Mouse (Mus musculus) gastrocnemius, postnatal 36 days (tissue): ENCODE data around the gene Nfia. TPM values are rescaled to one million over a fixed set of nuclear protein-coding genes. Genes with fewer than 3 reads are reported as not detected.
A peak's percentile ranks its signal among the peaks of the same experiment; 100 is the strongest.

Source experiments
- DNase-seq, 2 experiments: peaks; one replicate each; pipeline ENCODE4 v3.0.0; 2022
- intact Hi-C: fragments of 180-260 bp; cut with DNase I; formaldehyde crosslinking; loops from one replicate; pipeline ENCODE4 v1.15.1; 2025
- total RNA-seq, 2 experiments: library from RNA; stranded (reverse); gene quantifications; 2 replicates each; pipeline ENCODE4 v1.2.3; 2021

Nfia gene
- total RNA-seq, 2 experiments from 2014 or later: 56.2 to 61.5 TPM

DNA sequence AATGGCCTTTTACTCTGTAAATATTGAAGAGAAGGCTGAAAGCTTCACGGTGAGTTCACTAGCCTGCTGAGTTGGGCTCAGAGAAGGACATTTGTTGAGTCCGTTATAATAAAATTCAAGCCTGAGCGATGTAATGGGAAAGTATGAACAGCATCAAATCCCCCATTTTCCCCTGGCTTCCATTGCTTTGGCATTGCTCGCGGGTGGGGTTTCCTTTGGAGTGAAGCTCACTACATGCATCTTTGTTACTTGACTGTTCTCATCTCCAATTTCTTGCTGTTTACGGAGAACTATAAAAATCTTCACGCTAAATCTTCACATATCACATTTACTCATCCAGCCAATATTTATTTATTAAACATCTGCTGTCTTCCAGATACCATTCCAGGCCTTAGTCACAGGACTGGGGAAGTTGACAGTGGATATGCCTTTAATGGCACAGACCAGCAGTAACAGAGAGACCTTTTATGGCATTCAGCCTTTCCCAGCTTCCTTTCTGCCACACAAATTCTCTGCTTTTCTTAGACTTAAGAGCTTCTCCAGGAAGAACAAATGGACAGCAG, 196.3 kb downstream of the Nfia start:
- no peak for DNase-seq
- intact Hi-C loops: no loop called here

DNA sequence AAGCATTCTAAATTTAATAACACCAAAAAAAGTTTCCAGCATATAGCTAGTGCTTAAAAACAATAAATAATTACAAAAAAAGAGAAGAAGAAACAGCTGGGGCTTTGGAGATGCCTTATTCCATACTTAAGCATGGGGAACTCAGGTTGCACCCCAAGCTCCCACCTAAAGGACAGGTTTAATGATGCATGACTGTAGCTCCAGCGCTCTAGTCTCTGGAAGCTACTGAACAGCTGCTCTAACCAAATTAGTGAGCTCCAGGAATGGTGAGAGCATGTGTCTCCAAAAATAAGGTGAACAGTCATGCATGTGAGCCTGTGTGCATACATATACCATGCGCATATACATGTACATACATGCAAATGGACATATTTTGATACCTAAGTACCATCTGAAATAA, 200.5 kb downstream of the Nfia start:
- intact Hi-C loops: no loop called here
- no peak for DNase-seq

DNA sequence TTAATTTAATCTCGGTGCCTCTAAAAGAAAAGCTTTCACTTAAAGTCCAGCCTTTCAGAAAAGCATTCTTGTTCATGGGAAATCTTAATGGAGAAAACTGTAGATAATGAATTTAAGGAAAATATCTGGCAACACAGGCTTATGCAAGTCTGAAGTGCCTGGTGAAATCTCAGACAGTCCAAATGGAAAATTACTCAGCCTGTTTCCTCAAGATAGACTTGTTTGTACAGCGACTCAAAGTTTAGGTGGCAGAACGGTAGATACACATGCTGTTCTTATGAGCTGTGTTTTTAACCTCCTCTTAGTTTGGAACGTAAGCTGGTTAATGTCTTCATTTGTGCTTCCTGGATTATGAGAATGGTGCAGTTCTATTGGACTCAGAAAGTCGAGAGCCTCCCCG, 201.5 kb downstream of the Nfia start:
- no peak for DNase-seq
- intact Hi-C loops: no loop called here

GRCm38 (mm10) chr4:97976891-97977290, 204.4 kb downstream of the Nfia start:
- DNase-seq: no peak
- intact Hi-C loops: no loop called here

DNA sequence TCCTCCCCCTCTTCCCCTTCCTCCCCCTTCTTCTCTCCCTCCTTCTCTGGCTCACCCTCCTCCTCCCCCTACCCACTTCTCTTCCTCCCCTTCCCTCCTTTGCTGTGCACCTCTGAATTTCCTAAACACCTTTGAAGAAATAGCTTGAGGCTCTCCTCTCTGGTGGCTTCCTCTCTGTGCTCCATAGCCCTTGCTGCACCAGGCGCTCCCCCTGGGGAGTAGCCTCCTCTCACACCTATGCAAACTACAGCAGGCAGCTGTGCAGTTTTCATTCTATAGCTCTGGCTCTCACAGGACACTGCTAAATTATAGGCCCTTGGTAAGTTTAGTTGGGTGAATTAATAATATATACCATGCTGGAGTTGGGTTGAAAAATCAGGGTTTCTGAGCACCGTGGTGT, 211.8 kb downstream of the Nfia start:
- DNase-seq: no peak
- intact Hi-C loops: no loop called here

- no peak for DNase-seq
- intact Hi-C loops: no loop called here
Measured at GRCm38 (mm10) chr4:97986056-97986734, 213.7 kb downstream of the Nfia start.

DNA sequence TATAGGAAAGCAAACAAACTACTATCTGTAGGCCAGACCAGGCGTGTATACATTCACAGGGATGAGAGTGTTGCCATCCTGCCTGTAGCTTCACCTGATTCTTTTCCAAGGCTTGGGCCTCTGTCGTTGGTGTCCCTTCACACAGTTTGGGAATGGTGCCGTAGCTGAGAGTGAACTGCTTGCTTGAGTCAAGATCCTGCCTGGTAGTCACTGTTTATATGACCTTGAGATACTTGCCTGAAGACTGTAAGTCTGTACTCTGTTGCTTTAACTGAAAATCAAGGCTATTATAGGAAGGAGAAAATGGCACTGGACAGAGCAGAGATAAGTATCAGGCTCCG, 214.2 kb downstream of the Nfia start:
- DNase-seq: no peak
- intact Hi-C loops: no loop called here

DNA sequence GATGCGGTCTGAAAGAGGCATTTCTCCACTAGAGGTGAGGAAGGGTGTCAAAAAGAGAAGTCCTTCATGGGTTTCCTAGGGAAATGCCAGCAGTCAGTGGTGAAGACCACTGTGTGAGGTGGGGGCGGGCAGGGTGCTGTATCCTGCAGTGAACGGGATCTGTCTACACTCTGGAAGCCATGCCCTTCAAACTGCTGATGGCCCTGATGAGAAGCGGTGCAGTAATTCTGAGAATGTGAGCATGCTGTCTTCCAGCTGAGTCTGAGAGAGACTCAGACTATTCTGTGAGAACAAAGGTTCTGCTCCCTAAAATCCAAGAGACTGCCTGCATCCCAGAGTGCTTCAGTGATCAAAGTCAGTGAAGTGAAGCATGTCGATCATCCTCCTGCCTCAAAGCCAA, 216.2 kb downstream of the Nfia start:
- DNase-seq: no peak
- intact Hi-C loops: no loop called here

- intact Hi-C loops: no loop called here
- DNase-seq: no peak
Measured at GRCm38 (mm10) chr4:97990431-97990830, 217.9 kb downstream of the Nfia start.

DNA sequence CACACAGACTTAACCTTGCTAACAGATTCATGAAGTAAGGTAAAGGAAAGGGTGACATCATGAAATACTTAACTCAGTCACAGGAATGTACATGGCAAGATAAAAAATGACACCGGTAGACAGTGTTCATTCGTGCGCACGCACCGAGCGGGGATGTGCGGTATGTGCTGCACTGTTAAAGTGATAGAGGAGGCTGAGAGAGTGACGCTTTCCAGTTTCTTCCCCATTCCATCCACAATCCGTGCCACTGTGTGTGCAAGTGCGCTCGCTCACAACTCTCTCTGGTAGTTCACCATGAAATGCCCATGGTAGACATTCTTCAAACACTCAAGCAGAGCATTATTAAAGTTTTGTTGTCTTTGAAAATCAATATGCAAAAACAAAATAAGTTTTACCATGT, 218.9 kb downstream of the Nfia start:
- DNase-seq: no peak
- intact Hi-C loops: no loop called here

DNA sequence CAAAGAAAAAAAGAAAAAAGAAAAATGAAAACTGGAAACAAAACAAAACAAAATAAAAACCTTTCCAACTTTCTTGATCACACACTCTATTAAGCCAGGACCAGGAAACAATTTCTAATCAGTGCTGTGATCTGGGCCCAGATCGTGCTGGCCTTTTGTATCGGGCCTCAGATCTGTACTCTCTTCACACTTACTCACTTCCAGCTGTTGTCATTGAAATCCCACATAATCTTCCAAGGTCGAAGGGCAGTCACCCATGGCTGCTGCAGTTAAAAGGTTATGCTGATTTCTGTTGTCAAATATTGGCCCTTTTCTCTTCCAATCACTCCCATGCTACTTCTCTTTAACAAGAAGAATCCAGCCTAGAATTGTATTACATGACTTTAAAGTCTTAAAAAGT, 219.3 kb downstream of the Nfia start:
- intact Hi-C loops: no loop called here
- no peak for DNase-seq

DNA sequence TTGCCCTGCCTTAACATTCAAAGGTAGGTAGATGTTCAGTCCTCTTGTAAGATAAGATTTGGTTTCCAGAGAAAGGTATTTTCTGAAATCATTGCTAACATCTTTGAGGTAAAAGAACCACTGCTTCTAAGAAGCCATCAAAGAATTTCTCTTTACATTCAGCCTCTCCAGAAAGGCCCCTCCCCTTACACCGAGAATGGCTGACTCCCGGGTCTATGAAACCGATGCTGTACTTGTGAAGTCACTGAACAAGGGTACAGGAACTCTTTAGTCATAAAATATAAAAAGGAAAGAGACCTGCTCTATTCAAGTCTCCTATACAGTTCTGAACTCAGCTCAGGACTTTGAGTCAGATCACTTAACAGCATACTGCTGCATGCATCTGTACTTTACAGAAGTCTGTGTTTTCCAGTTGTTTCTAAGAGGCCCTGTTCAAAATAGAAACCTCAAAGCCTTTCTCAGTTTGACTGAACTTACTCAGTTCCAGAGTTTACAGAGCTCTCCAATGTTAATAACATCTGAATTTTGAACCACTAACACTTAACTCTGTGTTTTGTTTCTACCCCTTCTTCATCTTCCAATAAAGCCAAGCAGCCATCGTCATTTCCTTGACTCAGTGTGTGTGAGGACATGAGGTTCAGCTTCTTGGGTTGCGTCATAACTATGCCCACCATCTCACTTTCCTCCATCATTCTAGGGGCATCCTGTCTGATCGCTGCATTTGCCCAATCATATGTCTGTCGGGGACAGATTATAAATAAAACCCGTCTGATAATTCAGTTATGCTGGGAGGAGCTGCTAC, 223.6 kb downstream of the Nfia start:
- intact Hi-C loops: no loop called here
- no peak for DNase-seq

DNA sequence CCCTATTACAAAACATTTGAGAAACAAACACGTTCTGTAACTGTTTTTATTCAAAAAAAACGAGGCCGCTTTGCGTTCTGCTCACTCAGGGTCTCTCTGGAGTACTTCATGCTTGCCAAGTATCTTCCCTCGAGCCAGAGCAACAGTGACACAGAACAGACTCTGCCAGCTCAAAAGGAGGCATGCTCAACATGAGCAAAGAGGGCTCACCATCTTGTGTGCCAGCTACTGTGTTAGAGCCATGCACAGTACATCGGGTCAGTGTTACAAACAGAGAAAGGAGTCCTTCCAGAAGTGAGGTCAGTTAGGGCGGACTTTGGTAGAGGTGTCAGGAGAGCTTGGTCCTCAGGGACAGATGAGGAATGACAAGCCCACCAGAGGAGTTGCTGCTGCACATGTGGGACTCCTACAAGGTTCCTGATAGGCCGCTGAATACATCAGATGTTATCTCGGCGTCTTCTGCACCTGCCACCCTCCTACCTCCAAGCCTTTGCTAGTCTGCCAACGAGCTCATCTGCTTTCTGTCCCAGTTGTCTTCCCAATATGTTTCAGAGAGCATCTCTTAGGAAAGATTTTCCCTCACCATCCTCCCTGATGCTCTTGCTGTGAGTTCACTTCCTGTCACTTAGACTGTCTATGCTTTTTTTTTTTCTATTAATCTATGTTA, 224.8 kb downstream of the Nfia start:
- no peak for DNase-seq
- intact Hi-C loops: no loop called here

GRCm38 (mm10) chr4:98002206-98002605, 229.7 kb downstream of the Nfia start:
- no peak for DNase-seq
- intact Hi-C loops: loop anchor here (5.0 to 10.0 kb wide), 3 partner anchors 103 to 225 kb away; partner anchors contain the start of gene E130114P18Rik

DNA sequence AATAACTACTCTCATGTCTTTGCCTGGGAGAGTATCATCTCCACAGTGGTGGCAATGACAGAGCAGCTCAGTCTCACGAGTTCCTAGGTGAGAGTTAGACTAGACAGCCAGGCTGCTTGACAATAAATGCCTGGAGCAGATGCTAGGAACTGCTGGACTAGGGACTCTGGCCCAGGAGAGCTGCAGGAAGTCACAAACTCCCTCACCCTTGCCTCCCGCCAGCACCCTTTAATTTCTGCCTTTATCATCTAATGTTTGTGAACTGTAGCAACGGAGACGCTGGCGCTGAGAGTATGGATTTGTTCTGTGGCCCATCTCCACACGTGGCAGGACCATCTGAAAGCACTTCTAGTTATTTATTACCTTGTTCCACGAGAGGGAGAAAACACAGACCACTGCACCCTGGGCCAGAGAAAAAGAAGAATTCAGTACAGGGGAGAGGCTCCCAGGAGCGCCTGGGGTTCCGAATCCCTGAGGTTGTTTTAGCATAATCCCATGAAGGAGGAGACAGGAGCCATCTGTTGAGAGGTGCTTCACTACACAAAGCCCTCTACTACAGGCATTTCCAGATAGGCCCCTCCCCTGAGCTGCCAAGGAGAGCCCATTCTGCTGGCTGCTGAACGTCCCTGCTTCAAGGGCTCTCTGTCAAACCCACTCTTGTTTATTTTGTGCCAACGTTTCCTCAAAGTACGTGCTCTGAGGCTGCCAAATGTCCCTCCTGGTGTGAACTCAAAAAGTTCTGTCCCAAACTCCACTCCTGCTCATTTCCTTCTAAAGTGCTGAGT, 231.0 kb downstream of the Nfia start:
- intact Hi-C loops: loop anchor here (2.0 to 10.0 kb wide), 4 partner anchors 101 to 253 kb away; partner anchors contain the start of gene E130114P18Rik
- peak in 1 of 2 experiments; percentile 25 for DNase-seq

DNA sequence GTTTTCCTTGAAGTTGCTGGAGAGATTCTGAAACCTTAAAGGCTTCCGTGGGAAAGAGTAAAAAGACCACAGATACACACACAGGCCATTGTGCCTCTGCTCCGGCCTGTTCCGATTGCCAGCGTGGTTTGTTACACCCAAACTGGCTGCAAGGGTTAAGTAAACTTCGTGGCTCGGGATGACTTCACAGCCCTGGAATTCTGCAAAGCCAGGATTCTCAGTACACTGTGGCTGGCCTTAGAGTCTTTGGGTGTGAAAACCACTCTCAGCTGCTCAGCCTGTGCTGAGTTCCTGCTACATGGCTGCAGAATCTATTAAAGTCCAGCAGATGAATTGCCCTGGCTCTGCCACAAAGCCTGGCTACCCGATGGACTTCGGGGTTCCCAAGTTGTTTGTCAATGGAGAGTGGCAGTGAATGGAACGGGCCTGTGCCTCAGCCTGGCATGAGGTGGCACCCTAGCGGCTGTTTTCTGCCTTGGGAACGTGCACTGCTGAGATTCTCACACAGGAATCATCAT, 231.6 kb downstream of the Nfia start:
- DNase-seq: peak; percentile 59 to 62

DNA sequence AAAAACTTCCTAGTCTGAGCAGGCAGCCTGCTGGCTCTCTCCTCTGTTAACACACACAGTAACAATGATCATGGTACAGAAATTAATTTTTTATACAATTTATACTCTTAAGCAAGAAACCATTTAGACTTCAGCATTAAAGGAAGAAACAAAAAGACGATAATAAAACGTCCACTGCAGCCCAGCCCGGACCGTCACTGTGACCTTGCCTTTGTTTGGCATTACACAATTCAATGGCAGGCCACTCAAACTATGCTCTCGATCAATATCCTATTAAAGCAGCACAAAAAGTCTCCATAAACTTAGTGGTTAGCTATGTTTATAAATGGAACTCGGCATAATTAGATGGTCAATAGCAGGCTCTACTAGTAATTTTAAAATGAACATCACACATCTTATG, 232.5 kb downstream of the Nfia start:
- intact Hi-C loops: loop anchor here (2.0 to 10.0 kb wide), 4 partner anchors 100 to 254 kb away; partner anchors contain the start of gene E130114P18Rik
- no peak for DNase-seq

More for the DNA sequence above, 231.6 kb downstream of the Nfia start:
- intact Hi-C loops: loop anchor here (2.0 to 10.0 kb wide), 4 partner anchors 101 to 253 kb away; partner anchors contain the start of gene E130114P18Rik

DNA sequence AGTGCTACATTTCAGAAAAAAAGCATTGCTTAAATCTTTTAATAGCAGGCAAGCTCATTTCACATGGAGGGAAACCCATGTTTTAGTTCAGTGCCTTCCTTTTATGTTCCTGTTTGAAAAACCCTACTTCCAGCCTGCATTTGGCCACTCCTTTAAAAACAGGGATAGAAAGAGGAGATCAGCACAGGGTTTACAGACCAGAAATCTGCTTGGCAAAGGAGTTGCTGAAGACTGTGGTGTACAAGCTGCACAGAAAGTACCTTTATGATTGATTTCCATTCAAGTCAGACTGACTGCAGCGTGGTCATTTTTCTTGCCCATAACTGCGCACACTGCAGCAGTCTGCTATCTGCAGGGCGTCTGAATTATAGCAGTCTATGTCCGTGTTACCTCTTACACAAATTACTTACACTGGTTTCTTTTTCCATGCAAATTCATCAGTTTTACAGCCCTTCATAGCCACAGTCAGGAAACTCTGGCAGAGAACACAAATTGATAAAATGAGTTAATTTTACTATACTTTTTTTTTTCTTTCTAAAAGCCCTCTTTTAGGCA, 236.4 kb downstream of the Nfia start:
- intact Hi-C loops: loop anchor here (10.0 kb wide), 1 partner anchor 96 kb away; no protein-coding TSS in a partner anchor

DNA sequence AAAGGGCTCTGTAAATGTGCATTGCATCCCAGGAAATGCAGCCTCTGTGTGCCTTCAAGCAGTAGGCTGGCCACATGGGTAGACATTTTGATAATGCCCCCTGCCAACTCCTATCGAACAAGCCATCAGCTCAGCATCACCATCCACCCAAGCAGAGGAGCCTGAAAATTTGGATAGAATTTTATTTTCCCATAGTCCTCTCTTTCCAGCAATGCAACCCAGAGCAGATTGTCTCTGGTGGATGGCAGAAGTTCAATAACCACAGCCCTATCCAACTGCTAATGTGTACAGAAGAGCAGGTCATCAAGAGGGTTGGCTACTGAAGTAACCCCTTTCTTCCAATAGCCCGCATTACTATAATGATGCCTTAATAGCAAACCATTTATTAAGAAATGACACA, 237.4 kb downstream of the Nfia start:
- no peak for DNase-seq
- intact Hi-C loops: loop anchor here (10.0 kb wide), 1 partner anchor 95 kb away; no protein-coding TSS in a partner anchor

More for the DNA sequence above, 236.4 kb downstream of the Nfia start:
- no peak for DNase-seq
